Comparison of ENCODE assay signal across 7 mouse cellular contexts in genomic region chr12:100952193-100952931, GRCm38 (mm10). TPM values are rescaled to one million over a fixed set of nuclear protein-coding genes. Genes with fewer than 3 reads are reported as not detected.
A peak's percentile ranks its signal among the peaks of the same experiment; 100 is the strongest.
DNase-seq lines count a peak whose midpoint lies in the region; ATAC-seq and TF ChIP-seq lines count a peak whose summit lies in the region.

No protein-coding gene starts in this region.

- peak overlapping the region; percentile 45 for H3K4me3 ChIP-seq in gastrocnemius, adult 2 months
- no peak overlapping the region for H3K4me3 ChIP-seq in hindbrain, postnatal 0 days (ENCODE audit: low read length)

- intact Hi-C loops in gastrocnemius, adult 2 months (cut with DNase I), result loop anchor here (1.0 kb wide), 1 partner anchor 77 kb away; the partner anchor contains the start of gene Ccdc88c

- no peak overlapping the region for H3K9ac ChIP-seq in hindbrain, postnatal 0 days (replicated peaks; ENCODE audit: low read length)

- peak; percentile 91 for DNase-seq in ZHBTc4 (ENCODE audit: low read depth, low spot score)
- peak; percentile 71 to 83 for DNase-seq in cerebellum, postnatal 25 days
- peak; percentile 84 for DNase-seq in gastrocnemius, adult 2 months
- peak; percentile 89 for DNase-seq in hindbrain, postnatal 0 days (ENCODE audit: low spot score)
- DNase-seq in left cerebral cortex, adult 18-20 months (ENCODE audit: low spot score in 2 of 2), result peak; percentile 84 to 89
- peak; percentile 83 for DNase-seq in right cerebral cortex, postnatal 14 days

- ATAC-seq in hindbrain, postnatal 0 days, result peak; percentile 81
- peak; percentile 80 for ATAC-seq in megakaryocyte, adult 5-6 weeks (ENCODE audit: poor library complexity, severe bottlenecking)

- no peaks in the 10 kb centered on the region for H3K9me3 ChIP-seq in hindbrain, postnatal 0 days (ENCODE audit: low read length)

- H3K27ac ChIP-seq in gastrocnemius, adult 2 months, result peak overlapping the region; percentile 77
- no peak overlapping the region for H3K27ac ChIP-seq in hindbrain, postnatal 0 days

- 0 out of 2 replicates have a peak, but pooled peaks cover 4% of the 10 kb centered on the region for H3K36me3 ChIP-seq in hindbrain, postnatal 0 days (ENCODE audit: insufficient read depth, low read length)

- H3K4me1 ChIP-seq in hindbrain, postnatal 0 days (ENCODE audit: insufficient read depth, low read length), result no peaks in the 10 kb centered on the region

- WGBS in hindbrain, postnatal 0 days, result 29% methylated on average over 9 of the region's 9 CpGs

- H3K27me3 ChIP-seq in hindbrain, postnatal 0 days (ENCODE audit: insufficient read depth, low read length), result no peaks in the 10 kb centered on the region

- TF ChIP-seq CTCF in gastrocnemius, adult 2 months (IDR thresholded peaks at IDR 0.05), result peak; percentile 85
- TF ChIP-seq CTCF in hindbrain, postnatal 0 days (IDR thresholded peaks at IDR 0.05; ENCODE audit: low read depth), result peak; percentile 82

- no peak overlapping the region for H3K4me2 ChIP-seq in hindbrain, postnatal 0 days (ENCODE audit: low read depth, low read length)

RNA-seq across cellular contexts. Expression of gene Gpr68, which starts 44.4 kb away (rescaled TPM):
- under 1 TPM in 1 of 2 experiments, not detected in 1; 0.14 TPM for total RNA-seq in gastrocnemius, adult 2 months (2021)
- total RNA-seq in hindbrain, postnatal 0 days (2014; rRNA removed), result 29.5 and 33.1 TPM in 2 replicates
- 6.0 and 8.1 TPM in 2 replicates for polyA plus RNA-seq in hindbrain, postnatal 0 days (2015; fragmentation: Nextera tagmentation; extraction: Ambion mirVana)
- 10 to 100 TPM; 18.0 to 19.0 TPM for total RNA-seq in left cerebral cortex, adult 18-20 months (2021)
- 0.11 and 1.1 TPM in 2 replicates for total RNA-seq in megakaryocyte, adult 5-6 weeks (2015)
- 0.49 and 0.77 TPM in 2 replicates for total RNA-seq in megakaryocyte, adult 5-6 weeks (2017)

Comparison
In these comparisons a context has a peak if more than half of its experiments do, and no peak if none do; other contexts are left out.
1. RNA of gene Gpr68, which starts 44.4 kb away (total RNA-seq): 29.5 to 33.1 TPM in hindbrain, postnatal 0 days and 18.0 to 19.0 TPM in left cerebral cortex, adult 18-20 months; 0.11 to 1.1 TPM in megakaryocyte, adult 5-6 weeks and 0.14 TPM in gastrocnemius, adult 2 months; every median in the first group is over 4 times any median in the second.
2. Peak in every context shown above with its lines, with median percentiles within 50 percentile points of each other: DNase-seq.